Mouse (Mus musculus) frontal cortex, adult (tissue): ENCODE measurements at regions not wholly inside any gene's neighbourhood (a gene's known extent, or its start where the extent isn't known, plus 50 kb on each side); places are given as distances from the start of the nearest gene placed in this dataset.

Experiments used
- ATAC-seq: cut with Nextera tagmentation; 2 replicates; pipeline ENCODE4 v1.9.2; 2017; ENCODE audit warnings: mild to moderate bottlenecking, moderate library complexity, mixed read lengths; ENCODE audit not compliant: low TSS enrichment

DNA sequence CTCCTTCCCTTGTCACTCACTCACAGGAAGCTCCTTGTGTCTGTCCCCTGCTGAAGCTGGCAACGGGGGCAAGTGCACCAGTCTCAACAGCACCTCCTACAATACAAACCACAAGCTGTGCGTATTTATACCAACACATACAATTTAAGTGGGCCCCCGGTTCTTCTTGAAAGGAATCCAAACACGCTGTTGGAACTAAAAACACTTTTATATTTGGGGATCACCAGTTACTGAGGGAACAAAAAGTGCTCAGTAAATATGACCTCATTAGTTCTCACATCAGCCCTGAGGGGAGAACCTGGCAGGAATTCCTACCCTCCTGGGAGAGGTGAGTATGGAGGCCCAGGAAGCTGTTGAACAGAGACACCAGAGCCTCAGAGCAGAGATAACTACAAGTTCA, 107.8 kb upstream of the Kit start:
- ATAC-seq = no peak

GRCm38 (mm10) chr5:75467916-75468315, 106.8 kb upstream of the Kit start:
- ATAC-seq = no peak

GRCm38 (mm10) chr5:75471010-75471409, 103.7 kb upstream of the Kit start:
- ATAC-seq = no peak

- ATAC-seq = no peak
These were observed 102.2 kb upstream of the Kit start for GRCm38 (mm10) chr5:75472484-75472883.

GRCm38 (mm10) chr5:75475414-75475813, 99.3 kb upstream of the Kit start:
- ATAC-seq = no peak

- no peak for ATAC-seq
These were observed 96.2 kb upstream of the Kit start for GRCm38 (mm10) chr5:75478499-75478898.

- no peak for ATAC-seq
These were observed 95.6 kb upstream of the Kit start for GRCm38 (mm10) chr5:75479149-75479548.

GRCm38 (mm10) chr5:75481595-75481994, 93.1 kb upstream of the Kit start:
- ATAC-seq = no peak

- ATAC-seq = no peak
These were observed 90.4 kb upstream of the Kit start for GRCm38 (mm10) chr5:75484330-75484729.

DNA sequence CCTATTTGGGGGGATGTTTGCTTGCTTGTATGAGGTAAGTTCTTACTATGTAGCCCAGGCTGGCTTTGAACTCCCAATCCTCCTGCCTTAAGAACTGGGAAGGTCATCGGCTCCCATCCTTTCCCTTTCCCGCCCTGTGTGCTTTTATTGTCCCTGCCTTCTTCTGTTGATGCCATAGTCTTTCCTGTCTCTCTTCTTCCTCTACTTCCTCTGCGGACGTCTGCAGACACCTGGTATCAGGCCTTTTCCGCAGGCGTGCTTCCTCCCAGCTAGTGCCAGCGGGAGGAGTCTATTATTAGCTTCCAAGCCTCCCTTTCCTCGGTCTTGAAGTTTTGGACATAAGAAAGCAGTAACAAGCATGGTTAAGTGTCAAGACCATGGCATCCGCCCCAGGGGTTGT, 83.9 kb upstream of the Kit start:
- no peak for ATAC-seq

- no peak for ATAC-seq
These were observed 80.6 kb upstream of the Kit start for GRCm38 (mm10) chr5:75494143-75494542.

DNA sequence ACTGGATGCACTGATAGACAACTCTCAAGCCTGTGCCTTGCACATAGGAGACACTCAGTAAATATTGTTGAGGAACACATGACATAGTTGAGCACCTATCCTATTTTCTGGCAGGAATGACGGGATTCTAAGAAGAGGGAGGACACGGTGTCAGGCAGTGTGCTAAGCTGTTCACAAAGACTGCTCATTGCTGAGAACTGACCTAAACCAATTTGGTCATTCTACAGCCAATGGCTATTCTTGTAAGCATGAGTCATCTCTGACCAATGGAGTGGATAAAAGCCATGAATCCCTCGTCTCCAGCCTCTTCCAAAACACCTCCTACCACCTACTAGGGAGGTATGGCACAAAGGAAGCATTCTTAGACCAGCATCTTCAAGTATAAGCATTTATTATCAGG, 75.7 kb upstream of the Kit start:
- no peak for ATAC-seq

GRCm38 (mm10) chr5:75499695-75500094, 75.0 kb upstream of the Kit start:
- ATAC-seq = no peak

DNA sequence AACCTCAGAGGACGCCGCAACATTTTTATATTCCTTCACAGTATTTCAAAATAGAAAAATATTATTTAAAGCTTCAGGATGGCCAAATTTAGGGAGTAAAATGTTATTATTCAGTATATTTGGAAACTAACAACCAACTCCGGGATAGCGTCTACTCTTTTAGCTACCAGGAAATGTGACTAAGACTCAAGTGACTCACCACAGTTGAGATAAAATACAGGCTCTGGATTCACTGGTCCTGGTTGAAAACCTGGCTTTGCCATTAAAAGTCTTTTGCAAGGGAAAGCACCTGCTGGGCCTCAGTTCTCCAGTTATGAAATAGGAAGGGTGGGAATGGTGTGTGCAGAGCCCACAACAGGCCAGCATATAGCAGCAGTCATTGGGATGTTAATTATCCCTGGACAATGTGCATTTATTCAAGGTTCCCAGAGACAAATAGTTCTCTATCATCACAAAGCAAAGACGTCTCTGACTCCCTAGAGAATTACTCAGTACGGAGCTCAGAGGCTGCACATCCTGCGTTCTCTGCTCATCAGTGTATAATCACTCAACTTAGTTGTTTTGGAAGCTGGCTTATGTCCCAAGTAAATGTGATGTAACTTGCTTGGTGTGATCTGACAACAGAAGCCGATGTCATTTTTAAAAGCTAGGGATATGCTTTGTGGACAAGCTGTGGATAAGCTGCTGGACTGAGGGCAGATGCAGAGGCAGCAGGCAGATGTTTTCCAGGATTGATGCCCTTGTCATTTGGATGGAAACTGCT, 73.9 kb upstream of the Kit start:
- peak; percentile 50; the same call in 1 of the 2 replicates for ATAC-seq

DNA sequence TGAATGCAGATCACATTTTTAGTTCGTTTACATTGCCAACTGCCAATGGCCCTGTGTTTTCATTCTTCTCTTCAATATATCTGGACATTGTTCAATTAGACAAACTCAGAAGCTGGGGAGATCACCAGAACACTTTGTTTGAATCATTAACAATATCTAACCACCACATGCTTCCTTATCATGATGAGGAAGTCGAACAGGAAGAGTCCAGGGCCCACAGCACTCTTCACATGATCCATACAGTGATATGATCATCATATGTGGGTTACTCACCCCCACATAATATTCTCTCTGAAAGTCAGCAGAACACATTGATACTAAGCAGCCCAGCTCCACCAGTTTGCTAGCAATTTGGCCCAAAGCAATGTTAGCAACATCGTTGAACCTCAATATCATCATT, 71.0 kb upstream of the Kit start:
- ATAC-seq = no peak

GRCm38 (mm10) chr5:75512521-75513422, 61.9 kb upstream of the Kit start:
- ATAC-seq = no peak

DNA sequence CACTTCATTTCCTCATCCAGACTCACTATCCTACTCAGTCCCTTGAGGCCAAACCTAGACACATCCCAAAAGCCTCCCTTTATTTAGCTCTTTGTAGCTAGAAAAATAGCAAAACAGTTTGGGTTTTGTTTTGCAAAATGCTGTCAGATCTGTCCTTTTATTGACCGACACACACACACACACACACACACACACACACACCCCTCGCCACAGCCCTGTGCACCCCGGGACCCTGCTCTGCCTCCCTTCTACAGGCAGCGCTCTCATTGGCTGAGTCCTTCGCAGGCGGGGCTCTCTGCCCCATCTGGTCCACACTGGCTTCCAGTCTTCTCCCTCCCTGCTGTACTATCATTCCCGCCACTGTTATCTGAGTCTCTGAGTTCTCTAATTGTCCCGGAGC, 56.5 kb upstream of the Kit start:
- ATAC-seq = no peak

GRCm38 (mm10) chr5:75523041-75523678, 51.6 kb upstream of the Kit start:
- ATAC-seq = no peak
